Mouse (Mus musculus) right cerebral cortex, postnatal 4 days (tissue): ENCODE measurements around the gene Ang.
A peak's percentile ranks its signal among the peaks of the same experiment; 100 is the strongest.

Experiments
- DNase-seq: peaks from one replicate; pipeline ENCODE4 v3.0.0-alpha.2; 2022

The Ang gene

GRCm38 (mm10) chr14:51090921-51091900, at the start of gene Ang, which contains the start of gene Rnase4:
Ang (plus strand) TSS chr14:51091150.
Rnase4 (plus strand) TSS chr14:51091077.
- DNase-seq, result peak; percentile 43

DNA sequence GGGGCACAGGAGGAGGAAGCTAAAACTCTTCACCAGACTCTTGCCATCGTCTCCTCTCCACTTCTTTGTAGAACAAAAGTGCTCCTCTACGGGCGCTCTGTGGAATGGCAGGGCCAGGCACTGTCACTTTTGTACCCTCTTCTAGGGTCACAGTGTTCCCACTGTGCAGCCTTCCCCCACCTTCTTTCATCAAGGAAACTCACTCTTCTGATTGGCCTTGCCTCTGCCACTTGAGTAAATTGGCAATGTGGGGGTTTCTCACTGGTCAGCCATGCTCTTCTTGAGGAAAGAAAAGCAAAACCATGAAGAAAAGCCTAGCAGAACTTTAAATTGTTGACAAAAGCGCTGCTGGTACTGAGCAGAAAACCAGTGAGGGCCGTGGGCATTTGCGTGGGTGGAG, 49.2 kb upstream of the Ang start, which contains the start of gene Rnase9:
Gene Rnase9 (minus strand): TSS at position 101 of the 400 bp plus-strand sequence.
- DNase-seq, result no peak

- no peak for DNase-seq
Measured at GRCm38 (mm10) chr14:51047846-51048245, 43.1 kb upstream of the Ang start.

DNA sequence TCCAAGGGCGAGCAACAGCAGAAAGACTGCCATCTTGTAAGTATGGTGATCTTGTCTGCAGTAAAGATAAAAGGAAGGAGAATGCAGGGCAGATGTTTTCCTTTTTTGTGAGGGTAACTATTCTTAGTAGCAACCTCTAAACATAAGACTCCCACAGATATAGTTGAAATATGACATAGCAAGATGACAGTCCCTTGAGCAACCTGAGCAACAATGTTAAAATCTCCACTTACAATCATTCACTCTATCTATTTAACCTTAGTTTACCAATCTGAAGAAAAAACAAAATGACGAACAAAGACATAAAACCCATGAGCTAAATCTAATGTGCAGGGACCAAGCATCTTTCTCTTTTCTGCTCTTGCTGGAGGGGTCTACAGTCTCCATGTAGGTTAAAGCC, 40.9 kb upstream of the Ang start, which contains the start of gene Rnase11:
Gene Rnase11 (minus strand): TSS at position 101 of the 400 bp plus-strand sequence.
- no peak for DNase-seq

- DNase-seq, result no peak
Measured at GRCm38 (mm10) chr14:51051941-51052340, 39.0 kb upstream of the Ang start.

DNA sequence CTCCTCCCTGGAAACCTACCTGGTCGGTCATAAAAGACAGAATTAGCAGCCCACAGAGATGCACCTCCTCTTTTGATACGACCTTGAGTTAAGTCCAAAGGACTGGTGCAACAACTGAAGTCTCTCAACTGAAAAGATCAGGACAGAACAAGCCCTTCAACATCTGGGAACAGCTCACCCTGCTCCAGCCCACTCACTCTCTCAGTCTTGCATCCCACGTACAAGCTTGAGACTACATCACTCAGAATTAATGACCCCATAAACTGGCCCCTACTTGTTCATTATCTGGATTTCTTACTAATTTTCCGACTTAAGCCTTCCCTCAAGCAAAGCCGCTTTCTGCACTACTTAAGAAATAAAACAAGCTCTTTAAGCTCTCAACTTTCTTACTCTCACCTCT, 37.8 kb upstream of the Ang start:
- DNase-seq, result no peak

- no peak for DNase-seq
Measured at GRCm38 (mm10) chr14:51054243-51055237, 36.4 kb upstream of the Ang start.

DNA sequence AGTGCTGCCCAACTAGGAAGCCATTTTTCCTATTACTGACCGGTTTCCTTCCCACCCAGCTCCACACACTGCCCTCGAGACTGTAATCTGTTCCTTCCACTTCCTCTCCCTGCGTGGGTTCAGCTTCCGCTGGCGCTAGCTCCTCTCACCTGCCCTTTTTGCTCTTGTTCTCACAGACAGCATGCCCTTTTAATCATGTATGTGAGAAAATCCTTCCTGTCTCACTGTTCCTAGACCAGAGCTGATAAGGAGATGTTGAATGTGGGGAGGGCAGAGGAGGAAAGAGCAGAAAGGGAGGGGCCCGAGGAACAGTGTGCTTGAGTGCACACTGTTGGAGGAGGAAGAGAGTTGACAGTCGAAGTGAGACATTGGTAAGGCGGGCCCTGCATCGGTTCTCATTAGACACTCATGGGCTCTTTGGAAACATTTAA, 33.5 kb upstream of the Ang start, which contains the start of gene Rnase12:
Gene Rnase12 (minus strand): TSS at position 261 of the 431 bp plus-strand sequence.
- DNase-seq, result no peak

GRCm38 (mm10) chr14:51060761-51061160, 30.2 kb upstream of the Ang start:
- DNase-seq, result no peak

DNA sequence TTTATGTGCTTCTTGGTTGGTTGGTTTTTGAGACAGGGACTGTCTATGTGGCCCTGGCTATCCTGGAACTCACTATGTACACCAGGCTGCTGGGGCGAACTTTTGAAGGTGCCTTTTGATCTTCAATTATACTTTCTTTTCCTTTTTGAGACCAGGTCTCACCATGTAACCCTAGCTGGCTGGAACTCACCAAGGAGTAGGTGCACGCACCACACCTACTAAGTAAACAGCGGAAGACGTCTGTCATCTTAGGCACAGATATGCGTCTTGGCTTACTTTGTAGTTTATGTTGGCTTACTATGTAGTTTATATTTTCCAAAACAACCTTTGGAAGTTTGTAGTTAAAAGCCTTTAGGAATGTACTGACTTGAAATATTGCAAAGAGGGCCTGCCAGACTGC, 22.0 kb upstream of the Ang start:
- DNase-seq, result no peak

GRCm38 (mm10) chr14:51069617-51070016, 21.3 kb upstream of the Ang start:
- peak; percentile 42 for DNase-seq

GRCm38 (mm10) chr14:51074335-51074734, 16.6 kb upstream of the Ang start, which contains the start of gene Olfr750:
Olfr750 (minus strand) TSS chr14:51074435.
- no peak for DNase-seq

DNA sequence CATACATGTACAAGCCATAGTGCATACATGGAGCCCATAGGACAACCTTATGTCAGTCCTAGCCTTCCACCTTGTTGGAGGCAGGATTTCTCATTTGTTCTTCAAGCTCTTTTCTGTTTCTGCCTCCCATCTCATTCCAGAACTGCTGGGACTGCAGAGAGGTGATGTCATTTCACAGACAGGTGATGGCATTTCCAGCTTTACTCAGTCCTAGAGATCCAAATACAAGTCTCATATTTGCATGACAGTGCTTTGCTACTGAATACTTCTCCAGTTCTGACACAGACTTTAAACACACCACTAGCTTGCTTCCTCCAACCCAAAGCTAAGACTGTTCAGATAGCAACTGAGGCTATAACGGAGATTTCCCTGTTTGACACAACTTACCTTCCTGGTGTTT, 11.8 kb upstream of the Ang start:
- no peak for DNase-seq

DNA sequence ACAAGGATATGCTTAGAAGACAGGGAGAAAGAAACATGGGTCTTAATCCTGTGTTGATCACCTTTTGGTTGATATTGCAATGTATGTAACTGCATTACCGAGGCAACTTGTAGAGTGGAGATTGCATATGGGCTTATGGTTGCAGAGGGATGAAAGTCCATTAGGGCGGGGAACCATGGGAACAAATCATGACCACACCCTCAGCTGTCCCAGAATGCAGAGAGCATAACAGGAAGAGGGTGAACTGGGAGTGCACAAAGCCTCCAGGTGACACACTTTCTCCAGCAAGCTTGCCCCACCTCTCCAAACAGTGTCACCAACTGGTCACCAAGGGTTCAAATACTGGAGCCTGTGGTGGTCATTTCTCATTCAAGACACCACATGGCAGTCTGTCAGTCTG, 9.9 kb upstream of the Ang start:
- DNase-seq, result no peak

GRCm38 (mm10) chr14:51082599-51083581, 8.1 kb upstream of the Ang start:
- peak; percentile 59 for DNase-seq

DNA sequence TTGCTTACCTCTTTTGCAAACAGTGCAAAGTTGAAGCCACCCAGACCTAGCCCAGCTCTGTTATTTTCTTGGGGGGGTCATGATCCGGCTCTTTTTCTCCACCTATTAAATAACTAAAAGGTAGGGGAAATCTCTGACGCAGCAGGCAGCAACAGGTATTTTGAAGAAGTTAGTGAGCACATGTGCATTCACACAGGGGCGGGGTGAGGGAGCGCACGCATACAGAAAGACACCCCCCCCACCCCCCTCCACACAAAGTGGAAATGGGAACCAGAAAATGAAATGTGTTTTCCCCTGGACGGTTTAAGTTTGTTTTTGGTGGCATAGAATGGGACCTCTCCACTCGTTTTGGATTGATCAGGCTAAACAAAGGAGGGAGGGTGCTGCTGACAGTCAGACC, 7.1 kb upstream of the Ang start:
- DNase-seq, result no peak

- DNase-seq, result no peak
Measured at GRCm38 (mm10) chr14:51085086-51085485, 5.9 kb upstream of the Ang start.

GRCm38 (mm10) chr14:51085911-51086310, 5.0 kb upstream of the Ang start:
- DNase-seq, result no peak

DNA sequence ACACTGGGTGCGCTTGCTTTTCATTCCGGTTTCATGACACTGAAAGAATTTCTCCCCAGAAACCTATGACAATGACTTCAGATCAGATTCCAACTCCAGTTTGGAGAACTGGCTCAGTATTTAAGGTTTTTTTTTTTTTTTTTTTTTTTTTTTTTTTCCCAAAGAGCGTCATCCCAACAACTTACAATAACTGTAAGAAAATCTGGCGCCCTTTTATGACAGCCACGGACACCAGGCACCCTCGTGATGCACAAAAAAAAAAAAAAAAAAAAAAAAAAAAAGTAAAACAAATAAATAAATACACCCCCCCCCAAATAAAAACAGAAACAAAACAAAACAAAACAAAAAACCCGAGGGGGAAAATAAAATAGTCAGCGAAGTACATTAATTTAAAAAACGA, 3.2 kb upstream of the Ang start:
- no peak for DNase-seq

- DNase-seq, result peak; percentile 79
Measured at GRCm38 (mm10) chr14:51088166-51088969, 2.6 kb upstream of the Ang start.
